ENCODE assay signal across 8 mouse cellular contexts in the genomic region with DNA sequence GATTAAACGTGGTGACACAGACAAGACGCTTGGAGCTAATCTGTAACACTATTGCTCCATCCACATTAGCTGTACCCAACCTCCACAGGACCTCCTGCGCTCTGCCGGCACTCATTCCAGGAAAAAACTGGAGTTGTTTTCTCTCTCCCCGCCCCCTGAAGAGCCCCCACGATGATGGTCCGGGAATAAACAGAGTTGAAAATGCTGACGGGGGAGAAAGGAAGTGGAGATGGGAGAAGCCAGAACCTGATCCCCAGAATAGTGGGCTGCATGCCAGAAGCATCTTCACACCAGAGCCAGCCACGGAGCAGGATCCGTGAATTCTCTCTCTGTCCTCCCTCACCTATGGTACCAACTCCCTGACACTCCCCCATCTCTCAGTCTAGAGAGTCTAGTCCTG. TPM values are rescaled to one million over a fixed set of nuclear protein-coding genes. Genes with fewer than 3 reads are reported as not detected.
DNase-seq lines count a peak whose midpoint lies in the region; ATAC-seq and TF ChIP-seq lines count a peak whose summit lies in the region.

No protein-coding gene starts in this region.

- no peak for ATAC-seq in megakaryocyte, adult 5-6 weeks (ENCODE audit: poor library complexity, severe bottlenecking)
- ATAC-seq in forebrain, postnatal 0 days: no peak
- ATAC-seq in kidney, embryonic 16.5 days (ENCODE audit: low FRiP score, low TSS enrichment): no peak
- no peak for ATAC-seq in midbrain, postnatal 0 days (ENCODE audit: low FRiP score)

- 0 out of 2 replicates have a peak overlapping the region, but pooled peaks have one; percentile 3 for H3K4me2 ChIP-seq in forebrain, postnatal 0 days (ENCODE audit: low read depth)
- H3K4me2 ChIP-seq in kidney, embryonic 16.5 days (replicated peaks; ENCODE audit: low read depth, low read length): peak overlapping the region; percentile 72
- peak overlapping the region; percentile 15; the same call in 1 of the 2 replicates for H3K4me2 ChIP-seq in midbrain, postnatal 0 days (ENCODE audit: low read depth, low read length, poor library complexity, severe bottlenecking)

- DNase-seq in forebrain, postnatal 0 days: no peak
- no peak for DNase-seq in midbrain, postnatal 0 days (ENCODE audit: low spot score)
- no peak for DNase-seq in adrenal gland, adult 8-10 months
- DNase-seq in cerebellum, adult 8-10 months: no peak
- no peak for DNase-seq in left cerebral cortex, adult 8-10 months (ENCODE audit: low spot score in 2 of 2)

- peak overlapping the region; percentile 92 for H3K4me3 ChIP-seq in megakaryocyte, embryonic 14.5 days (replicated peaks)
- H3K4me3 ChIP-seq in forebrain, postnatal 0 days (ENCODE audit: low read depth, low read length): no peak overlapping the region
- H3K4me3 ChIP-seq in kidney, embryonic 16.5 days (ENCODE audit: low read length): peak overlapping the region; percentile 23
- H3K4me3 ChIP-seq in midbrain, postnatal 0 days (ENCODE audit: low read depth, low read length): no peak overlapping the region

- 42% methylated on average over 10 of the region's 10 CpGs for whole genome bisulfite sequencing in forebrain, postnatal 0 days
- WGBS in kidney, embryonic 16.5 days: 16% methylated on average over 10 of the region's 10 CpGs
- 44% methylated on average over 10 of the region's 10 CpGs for WGBS in midbrain, postnatal 0 days

- no peaks in the 10 kb centered on the region for H3K9me3 ChIP-seq in megakaryocyte, embryonic 14.5 days
- no peaks in the 10 kb centered on the region for H3K9me3 ChIP-seq in forebrain, postnatal 0 days (ENCODE audit: low read length)
- H3K9me3 ChIP-seq in kidney, embryonic 16.5 days (ENCODE audit: low read length): no peaks in the 10 kb centered on the region
- no peaks in the 10 kb centered on the region for H3K9me3 ChIP-seq in midbrain, postnatal 0 days (ENCODE audit: low read length)

- no peak overlapping the region for H3K27ac ChIP-seq in forebrain, postnatal 0 days (ENCODE audit: low read depth, low read length)
- H3K27ac ChIP-seq in kidney, embryonic 16.5 days (ENCODE audit: low read length): peak overlapping the region; percentile 97
- H3K27ac ChIP-seq in midbrain, postnatal 0 days (ENCODE audit: low read depth, low read length): no peak overlapping the region

- H3K9ac ChIP-seq in forebrain, postnatal 0 days: no peak overlapping the region
- H3K9ac ChIP-seq in kidney, embryonic 16.5 days (replicated peaks; ENCODE audit: low read length): peak overlapping the region; percentile 64
- H3K9ac ChIP-seq in midbrain, postnatal 0 days (replicated peaks; ENCODE audit: low read length, poor library complexity, severe bottlenecking): no peak overlapping the region

- H3K36me3 ChIP-seq in megakaryocyte, embryonic 14.5 days (replicated peaks; ENCODE audit: low read length): peaks cover 61% of the 10 kb centered on the region
- no peaks in the 10 kb centered on the region for H3K36me3 ChIP-seq in forebrain, postnatal 0 days (ENCODE audit: insufficient read depth)
- H3K36me3 ChIP-seq in kidney, embryonic 16.5 days (ENCODE audit: insufficient read depth, low read length): peaks cover 3% of the 10 kb centered on the region; the same call in 1 of the 2 replicates
- H3K36me3 ChIP-seq in midbrain, postnatal 0 days (ENCODE audit: insufficient read depth, low read length): no peaks in the 10 kb centered on the region

- H3K4me1 ChIP-seq in megakaryocyte, embryonic 14.5 days: peaks cover 90% of the 10 kb centered on the region
- no peaks in the 10 kb centered on the region for H3K4me1 ChIP-seq in forebrain, postnatal 0 days (ENCODE audit: insufficient read depth)
- H3K4me1 ChIP-seq in kidney, embryonic 16.5 days (ENCODE audit: insufficient read depth, low read length): peaks cover 78% of the 10 kb centered on the region
- H3K4me1 ChIP-seq in midbrain, postnatal 0 days (ENCODE audit: insufficient read depth, low read length): no peaks in the 10 kb centered on the region

- no peaks in the 10 kb centered on the region for H3K27me3 ChIP-seq in megakaryocyte, embryonic 14.5 days (replicated peaks)
- peaks cover 9% of the 10 kb centered on the region; the same call in 1 of the 2 replicates for H3K27me3 ChIP-seq in forebrain, postnatal 0 days (ENCODE audit: insufficient read depth, low read length)
- H3K27me3 ChIP-seq in kidney, embryonic 16.5 days (ENCODE audit: insufficient read depth, low read length): no peaks in the 10 kb centered on the region
- peaks cover 9% of the 10 kb centered on the region for H3K27me3 ChIP-seq in midbrain, postnatal 0 days (ENCODE audit: insufficient read depth, low read length)

- no peak for TF ChIP-seq CTCF in forebrain, postnatal 0 days (IDR thresholded peaks at IDR 0.05; ENCODE audit: low read depth)
- TF ChIP-seq CTCF in midbrain, postnatal 0 days (IDR thresholded peaks at IDR 0.05): no peak

RNA-seq across cellular contexts. Expression of a gene that starts 16.1 kb away (rescaled TPM):
- 7.0 and 16.6 TPM in 2 replicates for polyA plus RNA-seq in megakaryocyte, embryonic 14.5 days (2012; ENCODE audit: insufficient read depth, low replicate concordance)
- not detected in 2 replicates for total RNA-seq in megakaryocyte, adult 5-6 weeks (2015)
- 0.04 TPM in 1 of 2 replicates, not detected in the other for total RNA-seq in megakaryocyte, adult 5-6 weeks (2017)
- total RNA-seq in forebrain, postnatal 0 days (2014; rRNA removed): 2.2 and 3.0 TPM in 2 replicates
- 0.77 and 1.6 TPM in 2 replicates for polyA plus RNA-seq in forebrain, postnatal 0 days (2015; fragmentation: Nextera tagmentation; extraction: Ambion mirVana)
- polyA plus RNA-seq in kidney, embryonic 16.5 days (2015; fragmentation: Nextera tagmentation; extraction: Ambion mirVana): 0.87 and 0.89 TPM in 2 replicates
- total RNA-seq in midbrain, postnatal 0 days (2014; rRNA removed): 0.66 and 1.2 TPM in 2 replicates
- polyA plus RNA-seq in midbrain, postnatal 0 days (2015; fragmentation: Nextera tagmentation; extraction: Ambion mirVana): 0.96 and 1.3 TPM in 2 replicates
- 1 to 10 TPM in 1 of 4 experiments, under 1 TPM in 3; 0.32 to 1.6 (median 0.82) TPM for total RNA-seq in adrenal gland, adult 8-10 months (2022)
- total RNA-seq in left cerebral cortex, adult 8-10 months (2022): 1 to 10 TPM in 2 of 4 experiments, under 1 TPM in 2; 0.57 to 2.5 (median 1.3) TPM

RNA-seq across cellular contexts. Expression of a gene that starts 30.5 kb away (rescaled TPM):
- not detected in 2 replicates for polyA plus RNA-seq in megakaryocyte, embryonic 14.5 days (2012; ENCODE audit: insufficient read depth, low replicate concordance)
- not detected in 2 replicates for total RNA-seq in megakaryocyte, adult 5-6 weeks (2015)
- total RNA-seq in megakaryocyte, adult 5-6 weeks (2017): not detected in 2 replicates
- total RNA-seq in forebrain, postnatal 0 days (2014; rRNA removed): 1.5 and 2.2 TPM in 2 replicates
- polyA plus RNA-seq in forebrain, postnatal 0 days (2015; fragmentation: Nextera tagmentation; extraction: Ambion mirVana): 1.7 and 2.9 TPM in 2 replicates
- polyA plus RNA-seq in kidney, embryonic 16.5 days (2015; fragmentation: Nextera tagmentation; extraction: Ambion mirVana): 6.1 and 6.4 TPM in 2 replicates
- total RNA-seq in midbrain, postnatal 0 days (2014; rRNA removed): 1.1 and 2.4 TPM in 2 replicates
- 1.7 and 1.8 TPM in 2 replicates for polyA plus RNA-seq in midbrain, postnatal 0 days (2015; fragmentation: Nextera tagmentation; extraction: Ambion mirVana)
- total RNA-seq in adrenal gland, adult 8-10 months (2022): 10 to 100 TPM in 2 of 4 experiments, 1 to 10 TPM in 2; 6.3 to 30.5 (median 13.1) TPM
- 1 to 10 TPM; 1.9 to 3.0 (median 2.5) TPM for total RNA-seq in left cerebral cortex, adult 8-10 months (2022)

RNA-seq across cellular contexts. Expression of a gene that starts 32.2 kb away (rescaled TPM):
- polyA plus RNA-seq in megakaryocyte, embryonic 14.5 days (2012; ENCODE audit: insufficient read depth, low replicate concordance): not detected in 2 replicates
- total RNA-seq in megakaryocyte, adult 5-6 weeks (2015): not detected in 2 replicates
- not detected in 2 replicates for total RNA-seq in megakaryocyte, adult 5-6 weeks (2017)
- 0.54 and 8.7 TPM in 2 replicates for total RNA-seq in forebrain, postnatal 0 days (2014; rRNA removed)
- polyA plus RNA-seq in forebrain, postnatal 0 days (2015; fragmentation: Nextera tagmentation; extraction: Ambion mirVana): 0.23 TPM in 2 replicates
- 2.7 and 2.8 TPM in 2 replicates for polyA plus RNA-seq in kidney, embryonic 16.5 days (2015; fragmentation: Nextera tagmentation; extraction: Ambion mirVana)
- total RNA-seq in midbrain, postnatal 0 days (2014; rRNA removed): 0.16 and 0.42 TPM in 2 replicates
- polyA plus RNA-seq in midbrain, postnatal 0 days (2015; fragmentation: Nextera tagmentation; extraction: Ambion mirVana): 0.25 and 0.27 TPM in 2 replicates
- 1 to 10 TPM in 2 of 4 experiments, under 1 TPM in 2; 0.32 to 3.7 (median 1.9) TPM for total RNA-seq in adrenal gland, adult 8-10 months (2022)
- total RNA-seq in left cerebral cortex, adult 8-10 months (2022): 1 to 10 TPM in 2 of 4 experiments, under 1 TPM in 2; 0.66 to 1.6 (median 1.1) TPM

RNA-seq across cellular contexts. Expression of a gene that starts 59.6 kb away (rescaled TPM):
- polyA plus RNA-seq in megakaryocyte, embryonic 14.5 days (2012; ENCODE audit: insufficient read depth, low replicate concordance): 164 and 715 TPM in 2 replicates
- 1.9 and 4.8 TPM in 2 replicates for total RNA-seq in megakaryocyte, adult 5-6 weeks (2015)
- total RNA-seq in megakaryocyte, adult 5-6 weeks (2017): 0.77 and 2.6 TPM in 2 replicates
- 10.4 and 12.3 TPM in 2 replicates for total RNA-seq in forebrain, postnatal 0 days (2014; rRNA removed)
- polyA plus RNA-seq in forebrain, postnatal 0 days (2015; fragmentation: Nextera tagmentation; extraction: Ambion mirVana): 4.3 and 4.9 TPM in 2 replicates
- polyA plus RNA-seq in kidney, embryonic 16.5 days (2015; fragmentation: Nextera tagmentation; extraction: Ambion mirVana): 60.2 and 62.9 TPM in 2 replicates
- total RNA-seq in midbrain, postnatal 0 days (2014; rRNA removed): 15.6 and 19.0 TPM in 2 replicates
- 5.7 and 6.1 TPM in 2 replicates for polyA plus RNA-seq in midbrain, postnatal 0 days (2015; fragmentation: Nextera tagmentation; extraction: Ambion mirVana)
- 10 to 100 TPM; 26.0 to 35.9 (median 29.7) TPM for total RNA-seq in adrenal gland, adult 8-10 months (2022)
- total RNA-seq in left cerebral cortex, adult 8-10 months (2022): 10 to 100 TPM in 1 of 4 experiments, 1 to 10 TPM in 3; 8.3 to 10.1 (median 9.5) TPM

Comparison
In these comparisons a context has a peak if more than half of its experiments do, and no peak if none do; other contexts are left out.
1. H3K4me3 ChIP-seq: peak in megakaryocyte, embryonic 14.5 days (single experiment) and kidney, embryonic 16.5 days (single experiment); none in forebrain, postnatal 0 days (single experiment) and midbrain, postnatal 0 days (single experiment).
2. H3K4me2 ChIP-seq: peak in every context shown above with its lines; median percentile 72 in kidney, embryonic 16.5 days; 15 in midbrain, postnatal 0 days; 3 in forebrain, postnatal 0 days.